Mouse (Mus musculus) cerebellum, adult 2 months (tissue): ENCODE measurements around the gene Tex36. TPM values are rescaled to one million over a fixed set of nuclear protein-coding genes. Genes with fewer than 3 reads are reported as not detected.

Source experiments
- DNase-seq, 2 experiments: peaks; one replicate each; pipeline ENCODE4 v3.0.0; 2021
- H3K27ac ChIP-seq: fragments of 200-500 bp; 2 replicates; pipeline ENCODE4 v1.5.1; 2012; ENCODE audit warnings: low read length, control low read depth, inconsistent platforms; ENCODE audit not compliant: insufficient read depth
- H3K27me3 ChIP-seq: fragments of 200-500 bp; 2 replicates; pipeline ENCODE4 v1.6.1; 2012; ENCODE audit warnings: inconsistent platforms, mild to moderate bottlenecking, low read length, moderate library complexity; ENCODE audit not compliant: control insufficient read depth, insufficient read depth
- H3K4me1 ChIP-seq: fragments of 200-500 bp; 2 replicates; pipeline ENCODE4 v1.6.1; 2011; ENCODE audit warnings: low read length; ENCODE audit not compliant: control insufficient read depth, insufficient read depth
- H3K4me3 ChIP-seq: fragments of 200-500 bp; replicated peaks from 2 replicates; pipeline ENCODE3; 2011; ENCODE audit warnings: mild to moderate bottlenecking, low read depth, low read length, control low read depth; ENCODE audit not compliant: insufficient read depth
- CTCF ChIP-seq: fragments of 200-500 bp; IDR thresholded peaks from 2 replicates; pipeline ENCODE4 v1.5.1; 2011; ENCODE audit warnings: low read depth, mild to moderate bottlenecking, control low read depth, low read length, moderate library complexity, borderline replicate concordance; ENCODE audit not compliant: insufficient read depth
- POLR2A ChIP-seq: fragments of 200-500 bp; IDR thresholded peaks from 2 replicates; pipeline ENCODE4 v1.6.1; 2011; ENCODE audit warnings: low read length, control low read depth, borderline replicate concordance; ENCODE audit not compliant: insufficient read depth
- WGBS: fragments of 180-500 bp; shearing (Covaris S2); methylation state at CpG from one replicate; pipeline ENCODE4 v1.1.7; 2018; 5-methylcytosine and 5-hydroxymethylcytosine counted together
- polyA plus RNA-seq: library from polyadenylated mRNA; depleted of rRNA; stranded (reverse); fragments of >200 nt; gene quantifications from 2 replicates; pipeline ENCODE4 v1.2.3, GENCODE M21; 2012

Tex36 gene
- polyA plus RNA-seq, 1 experiment, result 0.41 TPM

- TF ChIP-seq POLR2A (no peak), CTCF (no peak)
- no peak overlapping the region for H3K27ac ChIP-seq
- H3K4me3 ChIP-seq, result no peak overlapping the region
- no peak for DNase-seq
- no peaks in the 10 kb centered on the region for H3K4me1 ChIP-seq
- H3K27me3 ChIP-seq, result no peaks in the 10 kb centered on the region
- 62% methylated on average over 5 of the region's 5 CpGs for WGBS
These were observed 28.9 kb upstream of the Tex36 start for GRCm38 (mm10) chr7:133630821-133631220.

GRCm38 (mm10) chr7:133627184-133627936, 25.4 kb upstream of the Tex36 start:
- H3K4me1 ChIP-seq, result no peaks in the 10 kb centered on the region
- TF ChIP-seq CTCF (no peak), POLR2A (no peak)
- H3K27ac ChIP-seq, result no peak overlapping the region
- WGBS, result 41% methylated on average over 14 of the region's 14 CpGs
- no peak for DNase-seq
- no peak overlapping the region for H3K4me3 ChIP-seq
- H3K27me3 ChIP-seq, result no peaks in the 10 kb centered on the region

- H3K27me3 ChIP-seq, result no peaks in the 10 kb centered on the region
- H3K27ac ChIP-seq, result no peak overlapping the region
- WGBS, result 96% methylated on average over 5 of the region's 5 CpGs
- DNase-seq, result no peak
- H3K4me3 ChIP-seq, result no peak overlapping the region
- no peak for TF ChIP-seq CTCF
- peaks cover 3% of the 10 kb centered on the region; the same call in 1 of the 2 replicates for H3K4me1 ChIP-seq
These were observed 21.3 kb upstream of the Tex36 start for GRCm38 (mm10) chr7:133623226-133623625.

- 23% methylated on average over 11 of the region's 11 CpGs for WGBS
- Histone ChIP-seq H3K27me3 (no peaks in the 10 kb centered on the region), H3K4me1 (peaks cover 3% of the 10 kb centered on the region; the same call in 1 of the 2 replicates), H3K27ac (no peak overlapping the region), H3K4me3 (no peak overlapping the region)
- TF ChIP-seq CTCF (peak; percentile 64), POLR2A (no peak)
- no peak for DNase-seq
These were observed 18.8 kb upstream of the Tex36 start for GRCm38 (mm10) chr7:133620721-133621120.

GRCm38 (mm10) chr7:133612981-133613380, 11.0 kb upstream of the Tex36 start:
- DNase-seq, result peak; percentile 39 to 65
- no peak overlapping the region for H3K4me3 ChIP-seq
- peak overlapping the region; percentile 47; the same call in 1 of the 2 replicates for H3K27ac ChIP-seq
- H3K27me3 ChIP-seq, result no peaks in the 10 kb centered on the region
- peaks cover 11% of the 10 kb centered on the region for H3K4me1 ChIP-seq
- TF ChIP-seq CTCF (no peak), POLR2A (no peak)
- 31% methylated on average over 2 of the region's 2 CpGs for WGBS

GRCm38 (mm10) chr7:133609585-133609984, 7.6 kb upstream of the Tex36 start:
- peaks cover 15% of the 10 kb centered on the region for H3K4me1 ChIP-seq
- TF ChIP-seq POLR2A (0 out of 2 replicates have a peak, but pooled peaks have one; percentile 40), CTCF (no peak)
- no peaks in the 10 kb centered on the region for H3K27me3 ChIP-seq
- peak; percentile 69 to 89 for DNase-seq
- WGBS, result 12% methylated on average over 8 of the region's 8 CpGs
- peak overlapping the region; percentile 84; the same call in 1 of the 2 replicates for H3K27ac ChIP-seq
- H3K4me3 ChIP-seq, result peak overlapping the region; percentile 42

- TF ChIP-seq CTCF, result no peak
- no peak for TF ChIP-seq POLR2A
- peak; percentile 35 to 54 for DNase-seq
- H3K4me1 ChIP-seq, result peaks cover 15% of the 10 kb centered on the region
- H3K27ac ChIP-seq, result peak overlapping the region; percentile 83; the same call in 1 of the 2 replicates
- WGBS, result 29% methylated on average over 13 of the region's 13 CpGs
- H3K27me3 ChIP-seq, result no peaks in the 10 kb centered on the region
- H3K4me3 ChIP-seq, result no peak overlapping the region
These were observed 6.8 kb upstream of the Tex36 start for GRCm38 (mm10) chr7:133608631-133609340.
